Mouse (Mus musculus) kidney, adult 2 months (tissue): Measurements from ENCODE around the gene Gm11034.

ENCODE experiments used
- CTCF ChIP-seq: fragments of 200-500 bp; conservative IDR thresholded peaks from 2 replicates; pipeline ENCODE4 v1.5.1; 2011; ENCODE audit warnings: low read depth, mild to moderate bottlenecking, control low read depth, low read length, moderate library complexity, mixed read lengths; ENCODE audit not compliant: insufficient read depth, insufficient read length
- POLR2A ChIP-seq: fragments of 200-500 bp; IDR thresholded peaks from one replicate; pipeline ENCODE4 v1.6.1; 2011; ENCODE audit warnings: low read depth, low read length, control low read depth

GRCm38 (mm10) chr8:72212751-72213150 lies 685 bp downstream of the Gm11034 start, which contains the start of gene Cib3:
- no peak for TF ChIP-seq CTCF
- TF ChIP-seq POLR2A: no peak
